ENCODE assay signal across 8 mouse cellular contexts in the genomic region with DNA sequence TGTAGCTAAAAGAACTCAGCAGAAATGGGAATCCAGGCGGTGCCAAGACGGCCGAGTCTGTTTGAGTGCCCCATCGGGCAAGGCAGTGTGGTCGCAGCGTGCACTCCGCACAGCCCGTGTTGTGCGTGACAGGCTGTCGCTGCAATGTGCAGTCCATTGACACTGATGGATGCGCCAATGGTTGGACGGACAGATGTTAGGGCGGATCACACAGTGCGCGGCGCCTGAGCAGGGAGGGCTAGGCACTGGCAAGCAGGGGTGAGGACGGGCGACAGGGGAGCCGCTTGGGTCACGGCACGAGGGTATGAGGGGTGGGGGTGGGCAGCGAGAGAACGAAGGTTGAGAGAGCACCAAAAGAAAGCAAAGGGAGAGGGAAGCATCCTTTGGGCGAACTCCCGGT. TPM values are rescaled to one million over a fixed set of nuclear protein-coding genes. Genes with fewer than 3 reads are reported as not detected.
A peak's percentile ranks its signal among the peaks of the same experiment; 100 is the strongest.
DNase-seq lines count a peak whose midpoint lies in the region; ATAC-seq and TF ChIP-seq lines count a peak whose summit lies in the region.

No protein-coding gene starts in this region.

- H3K4me3 ChIP-seq in cerebellum, adult 2 months (replicated peaks; ENCODE audit: insufficient read depth, low read depth, low read length): peak overlapping the region; percentile 93
- peak overlapping the region; percentile 80 for H3K4me3 ChIP-seq in megakaryocyte, embryonic 14.5 days (replicated peaks)
- H3K4me3 ChIP-seq in limb, embryonic 15.5 days: peak overlapping the region; percentile 78
- H3K4me3 ChIP-seq in stomach, embryonic 16.5 days (replicated peaks; ENCODE audit: low read length): peak overlapping the region; percentile 79

- no peak for ATAC-seq in megakaryocyte, adult 5-6 weeks (ENCODE audit: poor library complexity, severe bottlenecking)
- no peak for ATAC-seq in limb, embryonic 15.5 days (ENCODE audit: insufficient number of reproducible peaks, low FRiP score, low TSS enrichment, low read depth)
- ATAC-seq in stomach, embryonic 16.5 days (ENCODE audit: insufficient read depth, low FRiP score): no peak

- peak overlapping the region; percentile 65 for H3K9ac ChIP-seq in limb, embryonic 15.5 days
- H3K9ac ChIP-seq in stomach, embryonic 16.5 days (ENCODE audit: low read length): peak overlapping the region; percentile 88

- no peak for DNase-seq in cerebellum, adult 2 months
- DNase-seq in cerebellum, postnatal 4 days (ENCODE audit: low spot score in 2 of 2): no peak
- no peak for DNase-seq in urinary bladder, adult 2 months (ENCODE audit: low spot score)
- DNase-seq in c-Kit-positive CD71-positive TER-119-positive erythroid progenitor cells, embryonic 14.5 days (ENCODE audit: low spot score): no peak

- no peak overlapping the region for H3K27ac ChIP-seq in cerebellum, adult 2 months (ENCODE audit: insufficient read depth, low read length)
- H3K27ac ChIP-seq in limb, embryonic 15.5 days: no peak overlapping the region
- H3K27ac ChIP-seq in stomach, embryonic 16.5 days (ENCODE audit: low read length): peak overlapping the region; percentile 94; the same call in 1 of the 2 replicates

- H3K27me3 ChIP-seq in cerebellum, adult 2 months (ENCODE audit: control insufficient read depth, insufficient read depth, low read length): no peaks in the 10 kb centered on the region; the same call in 1 of the 2 replicates
- H3K27me3 ChIP-seq in megakaryocyte, embryonic 14.5 days (replicated peaks): peaks cover 94% of the 10 kb centered on the region
- peaks cover 52% of the 10 kb centered on the region for H3K27me3 ChIP-seq in limb, embryonic 15.5 days
- peaks cover 24% of the 10 kb centered on the region for H3K27me3 ChIP-seq in stomach, embryonic 16.5 days (ENCODE audit: control insufficient read depth, insufficient read depth, low read length)

- 0 out of 2 replicates have a peak, but pooled peaks cover 5% of the 10 kb centered on the region for H3K4me1 ChIP-seq in cerebellum, adult 2 months (ENCODE audit: control insufficient read depth, insufficient read depth, low read length)
- peaks cover 35% of the 10 kb centered on the region for H3K4me1 ChIP-seq in megakaryocyte, embryonic 14.5 days
- peaks cover 35% of the 10 kb centered on the region for H3K4me1 ChIP-seq in limb, embryonic 15.5 days
- peaks cover 25% of the 10 kb centered on the region for H3K4me1 ChIP-seq in stomach, embryonic 16.5 days (ENCODE audit: control insufficient read depth, insufficient read depth, low read length)

- no peak for TF ChIP-seq POLR2A in cerebellum, adult 2 months (IDR thresholded peaks at IDR 0.05; ENCODE audit: borderline replicate concordance, insufficient read depth, low read length)

- peak overlapping the region; percentile 93 for H3K4me2 ChIP-seq in limb, embryonic 15.5 days
- H3K4me2 ChIP-seq in stomach, embryonic 16.5 days (ENCODE audit: low read depth, low read length): peak overlapping the region; percentile 71

- no peak for TF ChIP-seq CTCF in cerebellum, adult 2 months (IDR thresholded peaks at IDR 0.05; ENCODE audit: borderline replicate concordance, insufficient read depth, low read depth, low read length)

- no peaks in the 10 kb centered on the region for H3K36me3 ChIP-seq in megakaryocyte, embryonic 14.5 days (replicated peaks; ENCODE audit: low read length)
- H3K36me3 ChIP-seq in limb, embryonic 15.5 days: no peaks in the 10 kb centered on the region
- no peaks in the 10 kb centered on the region for H3K36me3 ChIP-seq in stomach, embryonic 16.5 days (ENCODE audit: control insufficient read depth, insufficient read depth, low read length)

- WGBS in cerebellum, adult 2 months: 9% methylated on average over 25 of the region's 25 CpGs
- 2% methylated on average over 25 of the region's 25 CpGs for WGBS in limb, embryonic 15.5 days
- WGBS in stomach, embryonic 16.5 days: 6% methylated on average over 25 of the region's 25 CpGs

- H3K9me3 ChIP-seq in megakaryocyte, embryonic 14.5 days: peaks cover 5% of the 10 kb centered on the region; the same call in 1 of the 2 replicates
- H3K9me3 ChIP-seq in limb, embryonic 15.5 days: no peaks in the 10 kb centered on the region
- no peaks in the 10 kb centered on the region for H3K9me3 ChIP-seq in stomach, embryonic 16.5 days (replicated peaks; ENCODE audit: control insufficient read depth, low read length)

RNA-seq across cellular contexts. Expression of a gene that starts 2.6 kb away (rescaled TPM):
- polyA plus RNA-seq in cerebellum, adult 2 months (2012; rRNA removed): 12.5 and 13.5 TPM in 2 replicates
- polyA plus RNA-seq in megakaryocyte, embryonic 14.5 days (2012; ENCODE audit: insufficient read depth, low replicate concordance): not detected in 2 replicates
- 0.21 and 0.33 TPM in 2 replicates for total RNA-seq in megakaryocyte, adult 5-6 weeks (2015)
- 0.07 and 0.41 TPM in 2 replicates for total RNA-seq in megakaryocyte, adult 5-6 weeks (2017)
- polyA plus RNA-seq in limb, embryonic 15.5 days (2015; fragmentation: Nextera tagmentation; extraction: Ambion mirVana): 6.6 and 7.4 TPM in 2 replicates
- polyA plus RNA-seq in stomach, embryonic 16.5 days (2015; fragmentation: Nextera tagmentation; extraction: Ambion mirVana): 11.8 and 15.0 TPM in 2 replicates
- polyA plus RNA-seq in urinary bladder, adult 2 months (2012; rRNA removed): 22.7 and 34.0 TPM in 2 replicates
